Mouse (Mus musculus) embryonic facial prominence, embryonic 13.5 days (tissue): Measurements from ENCODE around the gene Megf11. TPM values are rescaled to one million over a fixed set of nuclear protein-coding genes. Genes with fewer than 3 reads are reported as not detected.

ENCODE experiments used
- ATAC-seq: fragments of 200-750 bp; cut with Nextera tagmentation; 2 replicates; pipeline ENCODE4 v1.8.0; 2017; ENCODE audit warnings: low read depth; ENCODE audit not compliant: insufficient number of reproducible peaks, insufficient read depth, low FRiP score, low TSS enrichment
- H3K27ac ChIP-seq: fragments of 300-500 bp; sonication (generic); 2 replicates; pipeline ENCODE4 v1.5.1; 2015; ENCODE audit warnings: moderate library complexity, mild to moderate bottlenecking, inconsistent platforms
- H3K27me3 ChIP-seq: fragments of 300-500 bp; sonication (generic); 2 replicates; pipeline ENCODE4 v1.6.1; 2015; ENCODE audit warnings: mild to moderate bottlenecking, inconsistent platforms
- H3K36me3 ChIP-seq: fragments of 300-500 bp; sonication (generic); 2 replicates; pipeline ENCODE4 v1.6.1; 2015; ENCODE audit warnings: mild to moderate bottlenecking, inconsistent platforms
- H3K4me1 ChIP-seq: fragments of 300-500 bp; sonication (generic); 2 replicates; pipeline ENCODE4 v1.6.1; 2015; ENCODE audit warnings: inconsistent platforms
- H3K4me2 ChIP-seq: fragments of 300-500 bp; sonication (generic); 2 replicates; pipeline ENCODE4 v1.6.1; 2015; ENCODE audit warnings: moderate library complexity, mild to moderate bottlenecking, inconsistent platforms
- H3K4me3 ChIP-seq: fragments of 300-500 bp; sonication (generic); 2 replicates; pipeline ENCODE4 v1.5.1; 2015; ENCODE audit warnings: mild to moderate bottlenecking, inconsistent platforms
- H3K9ac ChIP-seq: fragments of 300-500 bp; sonication (generic); 2 replicates; pipeline ENCODE4 v1.6.1; 2015; ENCODE audit warnings: mild to moderate bottlenecking, inconsistent platforms
- H3K9me3 ChIP-seq: fragments of 300-500 bp; sonication (generic); 2 replicates; pipeline ENCODE4 v1.6.1; 2016; ENCODE audit warnings: inconsistent platforms
- WGBS: fragments of 180-500 bp; shearing (Covaris S2); methylation state at CpG from one replicate; pipeline ENCODE4 v1.1.7; 2015; ENCODE audit warnings: mixed read lengths; 5-methylcytosine and 5-hydroxymethylcytosine counted together
- polyA plus RNA-seq: library from polyadenylated mRNA; unstranded; fragments of >200 nt; fragmentation: Nextera tagmentation; extraction: Ambion mirVana; gene quantifications from 2 replicates; pipeline ENCODE4 v1.2.1, GENCODE M21; 2015

Gene Megf11
- polyA plus RNA-seq, 1 experiment from 2014 or later, result 2.0 TPM

GRCm38 (mm10) chr9:64639664-64640063, 254.2 kb downstream of the Megf11 start:
- Histone ChIP-seq H3K27me3 (peaks cover 31% of the 10 kb centered on the region), H3K27ac (no peak overlapping the region), H3K9ac (no peak overlapping the region), H3K4me2 (no peak overlapping the region), H3K4me1 (peaks cover 8% of the 10 kb centered on the region), H3K9me3 (no peaks in the 10 kb centered on the region), H3K36me3 (no peaks in the 10 kb centered on the region), H3K4me3 (no peak overlapping the region)
- ATAC-seq, result no peak
- 9% methylated on average over 5 of the region's 5 CpGs for WGBS

GRCm38 (mm10) chr9:64644129-64644528, 258.7 kb downstream of the Megf11 start:
- Histone ChIP-seq H3K36me3 (no peaks in the 10 kb centered on the region), H3K27ac (no peak overlapping the region), H3K27me3 (0 out of 2 replicates have a peak, but pooled peaks cover 5% of the 10 kb centered on the region), H3K4me3 (no peak overlapping the region), H3K9me3 (no peaks in the 10 kb centered on the region), H3K4me2 (no peak overlapping the region), H3K9ac (no peak overlapping the region), H3K4me1 (no peaks in the 10 kb centered on the region; the same call in 1 of the 2 replicates)
- 44% methylated on average over 7 of the region's 7 CpGs for WGBS
- ATAC-seq, result no peak

GRCm38 (mm10) chr9:64645462-64645861, 260.0 kb downstream of the Megf11 start:
- ATAC-seq, result no peak
- H3K9ac ChIP-seq, result no peak overlapping the region
- WGBS, result 81% methylated on average over 3 of the region's 3 CpGs
- no peaks in the 10 kb centered on the region; the same call in 1 of the 2 replicates for H3K4me1 ChIP-seq
- no peak overlapping the region for H3K4me2 ChIP-seq
- H3K27ac ChIP-seq, result no peak overlapping the region
- H3K36me3 ChIP-seq, result no peaks in the 10 kb centered on the region
- no peaks in the 10 kb centered on the region for H3K9me3 ChIP-seq
- H3K4me3 ChIP-seq, result no peak overlapping the region
- 0 out of 2 replicates have a peak, but pooled peaks cover 5% of the 10 kb centered on the region for H3K27me3 ChIP-seq

- ATAC-seq, result no peak
- Histone ChIP-seq H3K9me3 (no peaks in the 10 kb centered on the region), H3K27me3 (no peaks in the 10 kb centered on the region), H3K4me2 (no peak overlapping the region), H3K36me3 (no peaks in the 10 kb centered on the region), H3K9ac (no peak overlapping the region), H3K27ac (no peak overlapping the region), H3K4me1 (no peaks in the 10 kb centered on the region; the same call in 1 of the 2 replicates), H3K4me3 (no peak overlapping the region)
- 67% methylated on average over 9 of the region's 9 CpGs for WGBS
Observed at GRCm38 (mm10) chr9:64649393-64649792, 264.0 kb downstream of the Megf11 start.

GRCm38 (mm10) chr9:64649892-64650291, 264.5 kb downstream of the Megf11 start:
- Histone ChIP-seq H3K27ac (no peak overlapping the region), H3K4me2 (no peak overlapping the region), H3K9me3 (no peaks in the 10 kb centered on the region), H3K4me3 (no peak overlapping the region), H3K9ac (no peak overlapping the region), H3K36me3 (no peaks in the 10 kb centered on the region), H3K27me3 (no peaks in the 10 kb centered on the region), H3K4me1 (no peaks in the 10 kb centered on the region)
- WGBS, result 17% methylated on average over 2 of the region's 2 CpGs
- ATAC-seq, result no peak

- 84% methylated on average over 1 of the region's 1 CpGs for WGBS
- no peak for ATAC-seq
- H3K27ac ChIP-seq, result no peak overlapping the region
- no peak overlapping the region for H3K4me2 ChIP-seq
- no peaks in the 10 kb centered on the region for H3K36me3 ChIP-seq
- no peak overlapping the region for H3K4me3 ChIP-seq
- H3K9ac ChIP-seq, result no peak overlapping the region
- H3K27me3 ChIP-seq, result no peaks in the 10 kb centered on the region
- no peaks in the 10 kb centered on the region for H3K9me3 ChIP-seq
- no peaks in the 10 kb centered on the region for H3K4me1 ChIP-seq
Observed at GRCm38 (mm10) chr9:64651181-64651580, 265.8 kb downstream of the Megf11 start.

GRCm38 (mm10) chr9:64651689-64652088, 266.3 kb downstream of the Megf11 start:
- Histone ChIP-seq H3K4me2 (no peak overlapping the region), H3K36me3 (no peaks in the 10 kb centered on the region), H3K27ac (no peak overlapping the region), H3K4me1 (no peaks in the 10 kb centered on the region), H3K9ac (no peak overlapping the region), H3K9me3 (no peaks in the 10 kb centered on the region), H3K4me3 (no peak overlapping the region), H3K27me3 (no peaks in the 10 kb centered on the region)
- no peak for ATAC-seq
- WGBS, result 63% methylated on average over 4 of the region's 4 CpGs

GRCm38 (mm10) chr9:64652138-64652537, 266.7 kb downstream of the Megf11 start:
- no peak overlapping the region for H3K27ac ChIP-seq
- no peak for ATAC-seq
- H3K36me3 ChIP-seq, result no peaks in the 10 kb centered on the region
- no peaks in the 10 kb centered on the region for H3K4me1 ChIP-seq
- no peaks in the 10 kb centered on the region for H3K27me3 ChIP-seq
- no peak overlapping the region for H3K4me2 ChIP-seq
- H3K9ac ChIP-seq, result no peak overlapping the region
- WGBS, result 66% methylated on average over 2 of the region's 2 CpGs
- H3K4me3 ChIP-seq, result no peak overlapping the region
- no peaks in the 10 kb centered on the region for H3K9me3 ChIP-seq

GRCm38 (mm10) chr9:64652841-64653361, 267.5 kb downstream of the Megf11 start:
- Histone ChIP-seq H3K9me3 (no peaks in the 10 kb centered on the region), H3K4me1 (no peaks in the 10 kb centered on the region), H3K9ac (no peak overlapping the region), H3K27ac (no peak overlapping the region), H3K4me3 (no peak overlapping the region), H3K27me3 (no peaks in the 10 kb centered on the region), H3K4me2 (no peak overlapping the region), H3K36me3 (no peaks in the 10 kb centered on the region)
- ATAC-seq, result no peak
- 58% methylated on average over 10 of the region's 10 CpGs for WGBS

- Histone ChIP-seq H3K4me2 (no peak overlapping the region), H3K27ac (no peak overlapping the region), H3K27me3 (no peaks in the 10 kb centered on the region), H3K4me1 (no peaks in the 10 kb centered on the region), H3K4me3 (no peak overlapping the region), H3K36me3 (no peaks in the 10 kb centered on the region), H3K9me3 (no peaks in the 10 kb centered on the region), H3K9ac (no peak overlapping the region)
- 90% methylated on average over 10 of the region's 10 CpGs for whole genome bisulfite sequencing
- ATAC-seq, result no peak
Observed at GRCm38 (mm10) chr9:64654723-64655122, 269.3 kb downstream of the Megf11 start.

- no peak overlapping the region for H3K27ac ChIP-seq
- ATAC-seq, result no peak
- H3K4me2 ChIP-seq, result no peak overlapping the region
- no peak overlapping the region for H3K9ac ChIP-seq
- no peaks in the 10 kb centered on the region for H3K27me3 ChIP-seq
- H3K4me3 ChIP-seq, result no peak overlapping the region
- no peaks in the 10 kb centered on the region for H3K36me3 ChIP-seq
- 89% methylated on average over 5 of the region's 5 CpGs for WGBS
- no peaks in the 10 kb centered on the region for H3K9me3 ChIP-seq
- no peaks in the 10 kb centered on the region for H3K4me1 ChIP-seq
Observed at GRCm38 (mm10) chr9:64656613-64657012, 271.2 kb downstream of the Megf11 start.

- H3K36me3 ChIP-seq, result no peaks in the 10 kb centered on the region
- H3K4me3 ChIP-seq, result no peak overlapping the region
- 73% methylated on average over 7 of the region's 7 CpGs for WGBS
- H3K27me3 ChIP-seq, result no peaks in the 10 kb centered on the region
- no peak for ATAC-seq
- no peaks in the 10 kb centered on the region for H3K9me3 ChIP-seq
- H3K4me1 ChIP-seq, result no peaks in the 10 kb centered on the region
- no peak overlapping the region for H3K4me2 ChIP-seq
- H3K9ac ChIP-seq, result no peak overlapping the region
- H3K27ac ChIP-seq, result no peak overlapping the region
Observed at GRCm38 (mm10) chr9:64660222-64660621, 274.8 kb downstream of the Megf11 start.
